Mouse (Mus musculus) hindbrain, embryonic 11.5 days (tissue): ENCODE results near the gene Nupl1. TPM values are rescaled to one million over a fixed set of nuclear protein-coding genes. Genes with fewer than 3 reads are reported as not detected.

Experiments
- ATAC-seq: fragments of 200-750 bp; cut with Nextera tagmentation; 2 replicates; pipeline ENCODE4 v1.8.0; 2017; ENCODE audit warnings: mild to moderate bottlenecking, moderate TSS enrichment, moderate library complexity; ENCODE audit not compliant: low FRiP score
- DNase-seq: peaks from one replicate; pipeline ENCODE4 v3.0.0-alpha.2; 2015; ENCODE audit warnings: low spot score
- H3K27ac ChIP-seq: fragments of 300-500 bp; sonication (generic); 2 replicates; pipeline ENCODE4 v1.5.1; 2014; ENCODE audit warnings: mild to moderate bottlenecking, low read depth, low read length
- H3K27me3 ChIP-seq: fragments of 300-500 bp; sonication (generic); 2 replicates; pipeline ENCODE4 v1.6.1; 2014; ENCODE audit warnings: mild to moderate bottlenecking, low read length, moderate library complexity, mixed read lengths; ENCODE audit not compliant: control insufficient read depth, insufficient read depth
- H3K36me3 ChIP-seq: fragments of 300-500 bp; sonication (generic); 2 replicates; pipeline ENCODE4 v1.6.1; 2014; ENCODE audit warnings: mild to moderate bottlenecking, low read length, moderate library complexity, mixed read lengths; ENCODE audit not compliant: control insufficient read depth, insufficient read depth
- H3K4me1 ChIP-seq: fragments of 300-500 bp; sonication (generic); replicated peaks from 2 replicates; pipeline ENCODE4 v1.6.1; 2014; ENCODE audit warnings: low read length, mixed read lengths; ENCODE audit not compliant: control insufficient read depth, insufficient read depth
- H3K4me2 ChIP-seq: fragments of 300-500 bp; sonication (generic); replicated peaks from 2 replicates; pipeline ENCODE4 v1.6.1; 2014; ENCODE audit warnings: mild to moderate bottlenecking, low read depth, low read length
- H3K4me3 ChIP-seq: fragments of 300-500 bp; sonication (generic); 2 replicates; pipeline ENCODE4 v1.5.1; 2014; ENCODE audit warnings: low read depth, low read length
- H3K9ac ChIP-seq: fragments of 300-500 bp; sonication (generic); 2 replicates; pipeline ENCODE4 v1.6.1; 2014; ENCODE audit warnings: low read depth, low read length
- H3K9me3 ChIP-seq: fragments of 300-500 bp; sonication (generic); 2 replicates; pipeline ENCODE4 v1.6.1; 2016; ENCODE audit warnings: low read length; ENCODE audit not compliant: control insufficient read depth
- WGBS: fragments of 180-500 bp; shearing (Covaris S2); extraction: QIAGEN DNeasy Blood & Tissue Kit; methylation state at CpG from one replicate; pipeline ENCODE4 v1.1.7; 2014; 5-methylcytosine and 5-hydroxymethylcytosine counted together
- polyA plus RNA-seq: library from polyadenylated mRNA; unstranded; fragments of >200 nt; fragmentation: Nextera tagmentation; extraction: Ambion mirVana; gene quantifications from 2 replicates; pipeline ENCODE4 v1.2.1, GENCODE M21; 2014

The Nupl1 gene
- polyA plus RNA-seq, 1 experiment from 2014 or later = not detected

DNA sequence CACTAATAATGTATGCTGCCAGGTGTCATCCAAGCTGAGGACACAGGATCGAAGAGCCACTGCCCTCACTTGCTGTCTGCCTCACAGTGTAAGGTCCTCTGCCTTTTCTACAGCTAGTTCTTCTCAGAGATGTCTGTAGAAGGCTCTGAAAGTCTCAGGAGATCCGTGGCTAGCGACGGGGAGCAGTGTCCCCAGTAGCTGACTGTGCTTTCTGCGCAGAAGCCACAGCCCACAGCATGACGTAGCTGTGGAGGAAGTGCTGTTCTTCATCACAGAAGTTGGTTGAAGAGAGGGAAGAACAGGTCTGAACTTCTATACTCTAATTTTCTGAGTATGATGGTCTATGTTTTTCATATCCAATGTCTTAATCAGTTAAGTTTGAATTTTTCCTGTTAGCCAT is 18.1 kb upstream of the Nupl1 start:
- Histone ChIP-seq H3K36me3 (no peaks in the 10 kb centered on the region), H3K4me3 (no peak overlapping the region), H3K4me1 (no peaks in the 10 kb centered on the region), H3K4me2 (no peak overlapping the region), H3K9ac (no peak overlapping the region), H3K27me3 (no peaks in the 10 kb centered on the region), H3K9me3 (no peaks in the 10 kb centered on the region), H3K27ac (no peak overlapping the region)
- WGBS = 95% methylated on average over 6 of the region's 6 CpGs
- ATAC-seq (no peak), DNase-seq (no peak)

DNA sequence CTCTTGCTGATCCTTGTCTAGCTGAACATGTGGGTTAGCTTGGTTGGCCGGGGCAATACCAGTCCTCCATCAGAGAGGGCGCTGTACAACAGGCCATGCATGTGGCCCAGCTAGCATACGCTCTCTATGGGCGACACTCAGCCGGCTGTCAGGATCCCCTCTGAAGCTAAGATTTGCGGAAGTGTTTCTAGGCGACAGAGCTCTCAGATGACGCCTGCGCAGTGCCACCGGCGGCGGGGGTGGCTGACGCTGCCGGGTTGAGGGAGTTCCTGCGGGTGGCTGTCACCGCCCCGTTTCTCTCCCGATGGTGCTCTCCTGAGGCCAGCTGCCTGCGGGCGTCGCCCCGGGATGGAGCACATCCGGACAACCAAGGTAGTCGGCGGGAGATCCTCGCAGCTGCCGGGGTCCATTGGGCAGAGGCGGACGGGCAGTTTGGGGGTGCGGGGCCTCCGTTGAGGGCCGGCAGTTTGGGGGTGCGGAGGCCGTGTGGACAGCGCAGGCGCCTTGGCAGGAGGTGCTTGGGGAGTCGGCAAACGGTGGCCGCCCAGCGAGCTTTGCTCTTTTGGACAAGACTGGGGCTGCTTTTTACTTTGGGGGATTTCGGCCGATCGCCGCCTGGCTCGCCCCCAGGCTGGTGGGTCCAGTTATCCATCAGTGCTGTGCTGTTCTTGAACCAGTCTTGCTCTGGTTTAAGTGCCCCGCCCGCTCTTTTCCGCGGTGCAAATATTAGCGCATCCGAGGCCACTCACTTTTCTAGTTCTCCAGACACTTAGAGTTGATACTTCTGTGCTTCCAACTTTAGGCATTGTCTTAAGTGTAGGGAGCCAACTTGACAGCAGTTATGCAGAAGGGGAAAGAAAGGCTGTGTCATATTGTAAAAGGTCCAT is 14.0 kb upstream of the Nupl1 start, which contains the start of gene Mtmr6:
Gene Mtmr6, plus strand, starts transcription at position 239 of the 887 bp plus-strand sequence.
- Histone ChIP-seq H3K27me3 (no peaks in the 10 kb centered on the region), H3K4me3 (peak within 1 kb of the TSS; percentile 77), H3K36me3 (no peaks in the 10 kb centered on the region), H3K27ac (peak within 1 kb of the TSS; percentile 51; the same call in 1 of the 2 replicates), H3K9me3 (no peaks in the 10 kb centered on the region), H3K9ac (peak within 1 kb of the TSS; percentile 79), H3K4me1 (no peaks in the 10 kb centered on the region), H3K4me2 (peak within 1 kb of the TSS; percentile 69)
- peak; percentile 99 for DNase-seq
- peak; percentile 98 for ATAC-seq
- under 1% methylated on average over 51 of the region's 51 CpGs for WGBS

DNA sequence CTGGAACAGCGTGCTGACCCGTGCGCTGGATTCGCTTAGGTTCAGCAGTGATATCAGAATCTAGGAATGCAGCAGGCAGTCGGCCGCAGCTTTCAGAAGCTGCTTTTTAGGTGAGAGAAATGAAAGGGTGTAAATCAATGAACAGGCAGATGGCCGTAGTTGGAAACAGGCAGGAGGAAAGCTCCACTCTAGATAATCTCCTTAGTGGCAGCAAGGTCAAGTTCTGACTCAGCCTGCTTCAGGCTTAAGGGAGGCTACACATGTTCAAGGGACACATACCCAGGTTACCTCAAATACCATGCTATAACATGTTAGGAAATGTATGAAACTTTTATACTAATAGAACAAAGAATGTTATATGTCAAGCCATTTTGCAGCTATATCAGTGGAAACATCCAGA is 11.1 kb upstream of the Nupl1 start:
- Histone ChIP-seq H3K4me3 (no peak overlapping the region), H3K36me3 (no peaks in the 10 kb centered on the region), H3K9ac (no peak overlapping the region), H3K4me2 (no peak overlapping the region), H3K27ac (no peak overlapping the region), H3K4me1 (no peaks in the 10 kb centered on the region), H3K27me3 (no peaks in the 10 kb centered on the region), H3K9me3 (no peaks in the 10 kb centered on the region)
- no peak for DNase-seq
- WGBS = 84% methylated on average over 7 of the region's 7 CpGs
- no peak for ATAC-seq

- DNase-seq = no peak
- no peak overlapping the region for H3K9ac ChIP-seq
- 83% methylated on average over 1 of the region's 1 CpGs for WGBS
- no peaks in the 10 kb centered on the region for H3K4me1 ChIP-seq
- no peaks in the 10 kb centered on the region for H3K27me3 ChIP-seq
- H3K9me3 ChIP-seq = no peaks in the 10 kb centered on the region
- H3K4me3 ChIP-seq = no peak overlapping the region
- H3K27ac ChIP-seq = no peak overlapping the region
- H3K4me2 ChIP-seq = no peak overlapping the region
- H3K36me3 ChIP-seq = no peaks in the 10 kb centered on the region
- no peak for ATAC-seq
These were observed 6.6 kb upstream of the Nupl1 start for GRCm38 (mm10) chr14:60257851-60258250.

DNA sequence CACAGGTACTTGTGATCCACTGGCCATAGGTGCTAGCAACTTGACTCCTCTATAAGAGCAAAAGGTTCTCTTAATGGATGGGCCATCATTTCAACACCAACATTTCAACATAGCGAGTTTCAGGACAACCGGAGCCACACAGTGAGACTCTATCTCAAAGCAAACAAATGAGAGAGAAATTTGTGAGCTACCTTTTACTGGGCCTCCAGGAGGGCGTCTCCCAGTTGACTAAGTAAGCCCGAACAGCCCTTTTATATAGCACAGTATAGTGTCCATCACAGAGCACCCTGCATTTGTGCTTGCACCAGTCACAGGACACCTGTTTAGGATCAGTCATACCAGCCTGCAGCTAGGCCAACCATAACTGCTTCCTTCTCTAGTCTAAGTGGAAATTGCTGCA is 5.9 kb upstream of the Nupl1 start:
- no peaks in the 10 kb centered on the region for H3K36me3 ChIP-seq
- WGBS = 82% methylated on average over 4 of the region's 4 CpGs
- H3K27me3 ChIP-seq = no peaks in the 10 kb centered on the region
- H3K4me2 ChIP-seq = no peak overlapping the region
- H3K9ac ChIP-seq = no peak overlapping the region
- DNase-seq (no peak), ATAC-seq (no peak)
- no peak overlapping the region for H3K27ac ChIP-seq
- H3K4me1 ChIP-seq = 0 out of 2 replicates have a peak, but pooled peaks cover 4% of the 10 kb centered on the region
- H3K4me3 ChIP-seq = no peak overlapping the region
- H3K9me3 ChIP-seq = no peaks in the 10 kb centered on the region

- Histone ChIP-seq H3K4me2 (no peak overlapping the region), H3K4me1 (0 out of 2 replicates have a peak, but pooled peaks cover 4% of the 10 kb centered on the region), H3K9me3 (no peaks in the 10 kb centered on the region), H3K36me3 (no peaks in the 10 kb centered on the region), H3K27me3 (no peaks in the 10 kb centered on the region), H3K9ac (no peak overlapping the region), H3K27ac (no peak overlapping the region), H3K4me3 (no peak overlapping the region)
- ATAC-seq (no peak), DNase-seq (no peak)
- WGBS = 30% methylated on average over 3 of the region's 3 CpGs
These were observed 5.1 kb upstream of the Nupl1 start for GRCm38 (mm10) chr14:60256356-60256755.

DNA sequence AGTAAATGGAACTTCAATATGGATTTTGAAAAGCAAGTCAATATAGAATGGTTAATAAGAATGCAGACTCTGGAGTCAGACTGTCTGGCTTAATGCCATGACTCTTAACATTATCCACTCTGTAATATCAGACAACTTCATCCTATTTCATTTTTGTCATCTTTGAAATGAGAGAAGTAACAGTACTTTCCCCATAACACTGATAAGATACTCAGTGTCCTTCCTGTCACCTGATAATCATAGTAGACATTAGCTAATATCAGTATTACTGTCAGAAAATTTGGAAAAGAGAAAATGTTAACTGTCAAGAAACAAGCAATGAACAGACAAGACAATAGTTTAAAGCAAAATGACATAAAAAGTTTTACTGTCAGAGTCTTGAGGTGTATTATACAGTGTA is 3.5 kb upstream of the Nupl1 start:
- ATAC-seq (no peak), DNase-seq (no peak)
- H3K9me3 ChIP-seq = no peaks in the 10 kb centered on the region

GRCm38 (mm10) chr14:60253466-60253865 is 2.2 kb upstream of the Nupl1 start:
- H3K4me2 ChIP-seq = no peak overlapping the region
- WGBS = 95% methylated on average over 3 of the region's 3 CpGs
- no peaks in the 10 kb centered on the region for H3K9me3 ChIP-seq
- no peak overlapping the region for H3K9ac ChIP-seq
- no peak overlapping the region for H3K27ac ChIP-seq
- no peaks in the 10 kb centered on the region for H3K27me3 ChIP-seq
- DNase-seq = no peak
- H3K4me1 ChIP-seq = 0 out of 2 replicates have a peak, but pooled peaks cover 4% of the 10 kb centered on the region
- H3K36me3 ChIP-seq = no peaks in the 10 kb centered on the region
- no peak overlapping the region for H3K4me3 ChIP-seq
- ATAC-seq = no peak

More for the DNA sequence above, 3.5 kb upstream of the Nupl1 start:
- H3K4me2 ChIP-seq = no peak overlapping the region
- H3K4me1 ChIP-seq = 0 out of 2 replicates have a peak, but pooled peaks cover 4% of the 10 kb centered on the region
- H3K4me3 ChIP-seq = no peak overlapping the region
- H3K27me3 ChIP-seq = no peaks in the 10 kb centered on the region
- no peak overlapping the region for H3K27ac ChIP-seq
- H3K9ac ChIP-seq = no peak overlapping the region
- no peaks in the 10 kb centered on the region for H3K36me3 ChIP-seq
